36 mouse cellular contexts compared by ENCODE assay signal in genomic region chr17:31142116-31142515, GRCm38 (mm10). TPM values are rescaled to one million over a fixed set of nuclear protein-coding genes. Genes with fewer than 3 reads are reported as not detected.
"Had no signal": no experiment of that assay in that cellular context is flagged by ENCODE, and none has a peak within 500 bp of the region (broad histone marks: within the 10 kb centered on the region; RNA-seq: fewer than 3 reads in every experiment).

No protein-coding gene starts in this region.

- DNase-seq: gastrocnemius, adult 2 months; gastrocnemius, postnatal 10 days; gastrocnemius, postnatal 36 days; heart, adult 11 months; heart, adult 2 months; heart, postnatal 14 days; heart, postnatal 36 days; kidney, adult 11 months; kidney, adult 2 months; kidney, adult 9 months; kidney, postnatal 14 days; kidney, postnatal 36 days; liver; liver, embryonic 13.5 days had no signal

RNA-seq across cellular contexts. Expression of gene Tff2, which starts 2.0 kb away (rescaled TPM):
- total RNA-seq: gastrocnemius, adult 2 months; gastrocnemius, postnatal 10 days; gastrocnemius, postnatal 36 days; heart, adult 2 months; heart, postnatal 36 days; hematopoietic stem cell, adult 5-6 weeks; hindbrain, postnatal 0 days; layer of hippocampus, adult 2 months; layer of hippocampus, postnatal 10 days; layer of hippocampus, postnatal 25 days; left cerebral cortex, adult 2 months; left cerebral cortex, postnatal 14 days; left cerebral cortex, postnatal 36 days had no signal
- polyA plus RNA-seq: heart, embryonic 11.5 days; heart, embryonic 13.5 days; heart, embryonic 15.5 days; heart, postnatal 0 days; hindbrain, embryonic 11.5 days; hindbrain, embryonic 13.5 days; hindbrain, embryonic 15.5 days; hindbrain, postnatal 0 days; limb, embryonic 10.5 days; limb, embryonic 12.5 days; limb, embryonic 14.5 days; liver, embryonic 11.5 days; liver, embryonic 13.5 days; liver, embryonic 15.5 days had no signal

RNA-seq across cellular contexts. Expression of gene Tff3, which starts 12.7 kb away (rescaled TPM):
- total RNA-seq: gastrocnemius, adult 2 months; gastrocnemius, postnatal 10 days; gastrocnemius, postnatal 36 days; heart, adult 2 months; heart, postnatal 14 days; heart, postnatal 36 days; hematopoietic stem cell, adult 5-6 weeks; hindbrain, postnatal 0 days; layer of hippocampus, adult 2 months; layer of hippocampus, postnatal 10 days; layer of hippocampus, postnatal 25 days; left cerebral cortex, adult 2 months; left cerebral cortex, postnatal 14 days; left cerebral cortex, postnatal 36 days had no signal
- polyA plus RNA-seq: heart, embryonic 11.5 days; heart, embryonic 13.5 days; heart, embryonic 15.5 days; heart, postnatal 0 days; kidney, adult 2 months; limb, embryonic 10.5 days; limb, embryonic 12.5 days had no signal

RNA-seq across cellular contexts. Expression of gene Tff1, which starts 23.0 kb away (rescaled TPM):
- total RNA-seq: gastrocnemius, adult 2 months; gastrocnemius, postnatal 10 days; gastrocnemius, postnatal 36 days; heart, adult 2 months; heart, postnatal 14 days; heart, postnatal 36 days; hematopoietic stem cell, adult 5-6 weeks; hindbrain, postnatal 0 days; layer of hippocampus, adult 2 months; layer of hippocampus, postnatal 10 days; layer of hippocampus, postnatal 25 days; left cerebral cortex, adult 2 months; left cerebral cortex, postnatal 14 days; left cerebral cortex, postnatal 36 days had no signal
- polyA plus RNA-seq: heart, adult 2 months; heart, embryonic 13.5 days; heart, embryonic 15.5 days; heart, postnatal 0 days; hindbrain, embryonic 11.5 days; hindbrain, embryonic 13.5 days; hindbrain, embryonic 15.5 days; hindbrain, postnatal 0 days; limb, embryonic 10.5 days; limb, embryonic 12.5 days; limb, embryonic 14.5 days; liver, embryonic 11.5 days; liver, embryonic 13.5 days; liver, embryonic 15.5 days had no signal

RNA-seq across cellular contexts. Expression of gene Tmprss3, which starts 56.7 kb away (rescaled TPM):
- total RNA-seq: gastrocnemius, adult 2 months; gastrocnemius, postnatal 36 days; heart, adult 2 months; heart, postnatal 14 days; heart, postnatal 36 days; layer of hippocampus, adult 2 months; layer of hippocampus, postnatal 10 days; layer of hippocampus, postnatal 25 days; left cerebral cortex, adult 2 months; left cerebral cortex, postnatal 36 days had no signal
- polyA plus RNA-seq: gonadal fat pad, adult 2 months; heart, adult 2 months; heart, embryonic 11.5 days; heart, embryonic 13.5 days; heart, embryonic 15.5 days; heart, postnatal 0 days; hindbrain, embryonic 11.5 days; hindbrain, embryonic 15.5 days; kidney, embryonic 15.5 days; limb, embryonic 10.5 days; limb, embryonic 12.5 days had no signal
